Mouse (Mus musculus): ENCODE results near the gene Ccdc162.

DNA sequence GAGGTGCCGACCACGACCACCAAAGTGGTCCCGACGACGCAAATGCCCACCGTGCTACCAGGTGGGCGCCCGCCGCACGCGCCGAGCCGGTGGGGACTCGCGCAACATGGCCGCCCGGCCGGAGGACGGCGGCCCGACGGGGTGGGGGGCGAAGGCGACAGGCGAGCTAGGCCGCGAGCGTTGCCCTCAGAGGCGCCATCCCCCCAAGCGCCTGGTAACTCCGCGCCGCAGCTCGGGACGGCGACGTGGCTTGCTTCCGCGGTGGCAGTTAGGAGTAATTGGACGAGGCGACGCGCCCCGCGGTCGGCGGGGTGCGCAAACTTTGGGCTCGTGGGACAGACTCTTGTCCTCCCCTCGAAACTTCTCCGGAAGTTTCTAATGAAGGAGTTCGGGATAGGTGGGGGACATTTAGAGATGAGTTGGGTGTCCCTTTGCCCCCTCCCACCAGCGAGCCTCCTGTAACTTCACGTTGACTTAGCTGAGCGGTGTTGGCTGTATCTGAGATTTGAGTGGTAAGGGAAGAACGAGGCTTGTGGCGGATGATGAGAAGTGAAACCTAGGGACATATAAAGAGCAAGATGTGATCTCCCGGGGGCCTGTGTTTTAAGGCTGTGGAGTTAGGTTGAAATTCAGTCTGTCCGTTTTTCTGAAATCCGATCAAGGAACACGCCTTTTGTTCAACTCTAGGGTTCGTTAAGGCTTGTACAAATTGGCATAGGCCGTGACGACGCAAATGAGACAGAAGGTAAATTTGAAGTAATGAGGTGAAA lies 196.6 kb downstream of the Ccdc162 start:
- no peak for TF ChIP-seq GATA1 (IDR thresholded peaks at IDR 0.05; ENCODE audit: borderline replicate concordance, low read length)
- TF ChIP-seq CTCF (IDR thresholded peaks at IDR 0.05; ENCODE audit: low read depth, low read length): no peak
- no peak for TF ChIP-seq POLR2AphosphoS5 (IDR thresholded peaks at IDR 0.05; ENCODE audit: insufficient replicate concordance, low read depth, low read length)
- no peak for TF ChIP-seq TAL1 (conservative IDR thresholded peaks at IDR 0.05; ENCODE audit: low read depth, low read length)
- no peak for TF ChIP-seq GATA2 (IDR thresholded peaks at IDR 0.05; ENCODE audit: borderline replicate concordance, low read depth, low read length)
